Mouse (Mus musculus) cerebellum, adult 2 months (tissue): Measurements from ENCODE around the gene Itgb5.

Experiments used
- CTCF ChIP-seq: fragments of 200-500 bp; IDR thresholded peaks from 2 replicates; pipeline ENCODE4 v1.5.1; 2011; ENCODE audit warnings: low read depth, mild to moderate bottlenecking, control low read depth, low read length, moderate library complexity, borderline replicate concordance; ENCODE audit not compliant: insufficient read depth
- POLR2A ChIP-seq: fragments of 200-500 bp; IDR thresholded peaks from 2 replicates; pipeline ENCODE4 v1.6.1; 2011; ENCODE audit warnings: low read length, control low read depth, borderline replicate concordance; ENCODE audit not compliant: insufficient read depth

DNA sequence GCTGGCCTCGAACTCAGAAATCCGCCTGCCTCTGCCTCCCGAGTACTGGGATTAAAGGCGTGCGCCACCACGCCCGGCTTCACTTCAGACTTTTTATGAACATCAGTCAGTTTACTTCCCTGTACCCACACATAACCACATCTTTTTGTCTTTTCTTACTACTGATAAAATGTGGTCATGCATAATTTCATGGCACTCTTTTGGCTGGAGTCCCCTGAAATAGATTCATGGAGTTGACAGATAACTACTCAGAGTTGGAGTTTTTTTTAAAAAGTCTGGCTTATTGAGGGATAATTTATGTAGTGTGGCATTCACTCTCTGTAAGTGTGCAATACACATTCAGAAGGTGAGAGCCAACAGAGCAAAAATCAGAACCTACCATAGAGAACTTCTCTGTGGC lies 67.3 kb downstream of the Itgb5 start:
- no peak for TF ChIP-seq CTCF
- no peak for TF ChIP-seq POLR2A
